ENCODE assay signal across 19 mouse cellular contexts in the genomic region with DNA sequence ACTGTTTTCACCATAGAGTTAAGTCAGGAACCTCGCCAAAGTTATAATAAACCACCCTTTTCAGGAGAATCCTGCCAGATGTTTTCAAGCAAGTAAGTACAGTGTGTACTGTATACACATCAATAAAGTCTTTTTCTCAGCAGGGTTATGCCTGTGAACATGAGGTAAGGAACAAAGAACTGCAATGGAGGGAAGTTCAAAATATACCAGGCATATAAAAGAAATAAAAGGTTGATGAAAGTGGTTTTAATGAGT. TPM values are rescaled to one million over a fixed set of nuclear protein-coding genes. Genes with fewer than 3 reads are reported as not detected.
"Had no signal": no experiment of that assay in that cellular context is flagged by ENCODE, and none has a peak within 500 bp of the region (broad histone marks: within the 10 kb centered on the region; RNA-seq: fewer than 3 reads in every experiment).

No protein-coding gene starts in this region.

- H3K4me2 ChIP-seq: liver, embryonic 15.5 days; midbrain, embryonic 11.5 days; midbrain, embryonic 13.5 days; midbrain, embryonic 15.5 days; neural tube, embryonic 12.5 days; stomach, embryonic 15.5 days had no signal

- H3K4me3 ChIP-seq: liver, embryonic 15.5 days; megakaryocyte, embryonic 14.5 days; midbrain, embryonic 13.5 days; midbrain, embryonic 15.5 days; neural tube, embryonic 12.5 days; stomach, embryonic 15.5 days had no signal

- H3K9ac ChIP-seq: liver, embryonic 15.5 days; liver, postnatal 0 days; midbrain, embryonic 13.5 days; midbrain, embryonic 15.5 days; neural tube, embryonic 12.5 days; stomach, embryonic 15.5 days had no signal

- H3K27me3 ChIP-seq: liver, embryonic 15.5 days; midbrain, embryonic 13.5 days; midbrain, embryonic 15.5 days; neural tube, embryonic 12.5 days; stomach, embryonic 15.5 days had no signal

- H3K4me1 ChIP-seq: liver, embryonic 15.5 days; midbrain, embryonic 13.5 days; midbrain, embryonic 15.5 days; neural tube, embryonic 12.5 days; stomach, embryonic 15.5 days had no signal

- ATAC-seq: liver, postnatal 0 days; midbrain, embryonic 13.5 days; midbrain, embryonic 15.5 days had no signal

- DNase-seq: liver, postnatal 0 days; right cerebral cortex, postnatal 14 days; thymus, adult 2 months; thymus, postnatal 25 days; thymus, postnatal 4 days had no signal

- H3K27ac ChIP-seq: liver, embryonic 15.5 days; macrophage; midbrain, embryonic 13.5 days; midbrain, embryonic 15.5 days; neural tube, embryonic 12.5 days; stomach, embryonic 15.5 days; stomach, postnatal 0 days had no signal

- H3K36me3 ChIP-seq: liver, embryonic 15.5 days; midbrain, embryonic 13.5 days; midbrain, embryonic 15.5 days; neural tube, embryonic 12.5 days; stomach, embryonic 15.5 days had no signal

- H3K9me3 ChIP-seq: liver, embryonic 15.5 days; midbrain, embryonic 13.5 days; midbrain, embryonic 15.5 days; neural tube, embryonic 12.5 days; stomach, embryonic 15.5 days had no signal

RNA-seq across cellular contexts. Expression of a gene that starts 31.8 kb away (rescaled TPM):
- polyA plus RNA-seq: liver, embryonic 15.5 days; liver, postnatal 0 days; lung, postnatal 0 days; midbrain, embryonic 13.5 days; midbrain, embryonic 15.5 days; midbrain, postnatal 0 days; neural tube, embryonic 14.5 days; testis, adult 2 months; urinary bladder, adult 2 months had no signal
